Mouse (Mus musculus): ENCODE data around the gene Cd83. TPM values are rescaled to one million over a fixed set of nuclear protein-coding genes. Genes with fewer than 3 reads are reported as not detected.

The Cd83 gene
- polyA plus RNA-seq, 1 experiment from 2014 or later, result 15.1 TPM

- ATAC-seq (ENCODE audit: borderline replicate concordance, extremely low read depth, low FRiP score, low TSS enrichment), result no peak
- H3K4me3 ChIP-seq, result no peak overlapping the region
- H3K9me3 ChIP-seq, result no peaks in the 10 kb centered on the region
- H3K4me1 ChIP-seq, result no peaks in the 10 kb centered on the region
- no peak overlapping the region for H3K4me2 ChIP-seq
- H3K27ac ChIP-seq, result no peak overlapping the region
- no peaks in the 10 kb centered on the region for H3K36me3 ChIP-seq
- 54% methylated on average over 7 of the region's 7 CpGs for WGBS
- no peaks in the 10 kb centered on the region for H3K27me3 ChIP-seq
- no peak overlapping the region for H3K9ac ChIP-seq
Measured at GRCm38 (mm10) chr13:43818307-43819019, 33.9 kb downstream of the Cd83 start.

- no peak overlapping the region for H3K9ac ChIP-seq
- no peaks in the 10 kb centered on the region for H3K27me3 ChIP-seq
Measured at GRCm38 (mm10) chr13:43819020-43819310, 34.4 kb downstream of the Cd83 start.

GRCm38 (mm10) chr13:43820071-43820470, 35.5 kb downstream of the Cd83 start:
- no peak overlapping the region for H3K9ac ChIP-seq
- no peak overlapping the region for H3K4me2 ChIP-seq
- H3K4me3 ChIP-seq, result no peak overlapping the region
- ATAC-seq (ENCODE audit: borderline replicate concordance, extremely low read depth, low FRiP score, low TSS enrichment), result no peak
- H3K27me3 ChIP-seq, result no peaks in the 10 kb centered on the region
- no peaks in the 10 kb centered on the region for H3K9me3 ChIP-seq
- 79% methylated on average over 8 of the region's 8 CpGs for WGBS
- no peaks in the 10 kb centered on the region for H3K4me1 ChIP-seq
- H3K27ac ChIP-seq, result no peak overlapping the region
- H3K36me3 ChIP-seq, result no peaks in the 10 kb centered on the region

More at GRCm38 (mm10) chr13:43819020-43819310, 34.4 kb downstream of the Cd83 start:
- no peak for ATAC-seq (ENCODE audit: borderline replicate concordance, extremely low read depth, low FRiP score, low TSS enrichment)
- Histone ChIP-seq H3K4me3 (no peak overlapping the region), H3K36me3 (no peaks in the 10 kb centered on the region), H3K27ac (no peak overlapping the region), H3K9me3 (no peaks in the 10 kb centered on the region), H3K4me2 (no peak overlapping the region), H3K4me1 (no peaks in the 10 kb centered on the region)
- 82% methylated on average over 6 of the region's 6 CpGs for WGBS

GRCm38 (mm10) chr13:43822306-43822705, 37.7 kb downstream of the Cd83 start:
- WGBS, result 76% methylated on average over 4 of the region's 4 CpGs
- H3K27ac ChIP-seq, result no peak overlapping the region
- H3K4me3 ChIP-seq, result no peak overlapping the region
- H3K36me3 ChIP-seq, result no peaks in the 10 kb centered on the region
- no peak for ATAC-seq (ENCODE audit: borderline replicate concordance, extremely low read depth, low FRiP score, low TSS enrichment)
- no peaks in the 10 kb centered on the region for H3K4me1 ChIP-seq
- H3K27me3 ChIP-seq, result no peaks in the 10 kb centered on the region
- no peak overlapping the region for H3K4me2 ChIP-seq
- H3K9ac ChIP-seq, result no peak overlapping the region
- H3K9me3 ChIP-seq, result no peaks in the 10 kb centered on the region

GRCm38 (mm10) chr13:43828648-43829047, 44.1 kb downstream of the Cd83 start:
- Histone ChIP-seq H3K9me3 (no peaks in the 10 kb centered on the region), H3K9ac (no peak overlapping the region), H3K4me1 (no peaks in the 10 kb centered on the region), H3K36me3 (no peaks in the 10 kb centered on the region), H3K4me2 (no peak overlapping the region), H3K27ac (no peak overlapping the region), H3K27me3 (no peaks in the 10 kb centered on the region), H3K4me3 (no peak overlapping the region)
- WGBS, result 48% methylated on average over 5 of the region's 5 CpGs
- no peak for ATAC-seq (ENCODE audit: borderline replicate concordance, extremely low read depth, low FRiP score, low TSS enrichment)

- Histone ChIP-seq H3K27me3 (no peaks in the 10 kb centered on the region), H3K4me1 (no peaks in the 10 kb centered on the region), H3K27ac (no peak overlapping the region), H3K9ac (no peak overlapping the region), H3K36me3 (no peaks in the 10 kb centered on the region), H3K4me3 (no peak overlapping the region), H3K9me3 (no peaks in the 10 kb centered on the region), H3K4me2 (no peak overlapping the region)
- no peak for ATAC-seq (ENCODE audit: borderline replicate concordance, extremely low read depth, low FRiP score, low TSS enrichment)
- 69% methylated on average over 8 of the region's 8 CpGs for WGBS
Measured at GRCm38 (mm10) chr13:43830892-43831673, 46.5 kb downstream of the Cd83 start.

- no peak overlapping the region for H3K9ac ChIP-seq
- 44% methylated on average over 7 of the region's 7 CpGs for WGBS
- no peak overlapping the region for H3K27ac ChIP-seq
- no peak for ATAC-seq (ENCODE audit: borderline replicate concordance, extremely low read depth, low FRiP score, low TSS enrichment)
- no peak overlapping the region for H3K4me3 ChIP-seq
- no peaks in the 10 kb centered on the region for H3K9me3 ChIP-seq
- no peaks in the 10 kb centered on the region for H3K27me3 ChIP-seq
- H3K4me2 ChIP-seq, result no peak overlapping the region
- H3K4me1 ChIP-seq, result no peaks in the 10 kb centered on the region
- no peaks in the 10 kb centered on the region for H3K36me3 ChIP-seq
Measured at GRCm38 (mm10) chr13:43832731-43833130, 48.2 kb downstream of the Cd83 start.

GRCm38 (mm10) chr13:43836376-43836775, 51.8 kb downstream of the Cd83 start:
- 35% methylated on average over 8 of the region's 8 CpGs for WGBS
- Histone ChIP-seq H3K4me3 (no peak overlapping the region), H3K27ac (no peak overlapping the region), H3K27me3 (no peaks in the 10 kb centered on the region), H3K36me3 (no peaks in the 10 kb centered on the region), H3K4me2 (no peak overlapping the region), H3K9me3 (no peaks in the 10 kb centered on the region), H3K4me1 (no peaks in the 10 kb centered on the region), H3K9ac (no peak overlapping the region)
- no peak for ATAC-seq (ENCODE audit: borderline replicate concordance, extremely low read depth, low FRiP score, low TSS enrichment)

- Histone ChIP-seq H3K4me2 (no peak overlapping the region), H3K36me3 (no peaks in the 10 kb centered on the region), H3K4me1 (no peaks in the 10 kb centered on the region), H3K9me3 (no peaks in the 10 kb centered on the region), H3K27ac (no peak overlapping the region), H3K4me3 (no peak overlapping the region), H3K27me3 (no peaks in the 10 kb centered on the region), H3K9ac (no peak overlapping the region)
- 55% methylated on average over 4 of the region's 4 CpGs for WGBS
- ATAC-seq (ENCODE audit: borderline replicate concordance, extremely low read depth, low FRiP score, low TSS enrichment), result no peak
Measured at GRCm38 (mm10) chr13:43837812-43838211, 53.2 kb downstream of the Cd83 start.

GRCm38 (mm10) chr13:43845151-43845550, 60.6 kb downstream of the Cd83 start:
- no peaks in the 10 kb centered on the region for H3K4me1 ChIP-seq
- no peak overlapping the region for H3K9ac ChIP-seq
- WGBS, result 77% methylated on average over 5 of the region's 5 CpGs
- H3K27ac ChIP-seq, result no peak overlapping the region
- no peaks in the 10 kb centered on the region for H3K27me3 ChIP-seq
- ATAC-seq (ENCODE audit: borderline replicate concordance, extremely low read depth, low FRiP score, low TSS enrichment), result no peak
- H3K36me3 ChIP-seq, result no peaks in the 10 kb centered on the region
- no peaks in the 10 kb centered on the region for H3K9me3 ChIP-seq
- no peak overlapping the region for H3K4me2 ChIP-seq
- H3K4me3 ChIP-seq, result no peak overlapping the region

- Histone ChIP-seq H3K4me2 (no peak overlapping the region), H3K27me3 (no peaks in the 10 kb centered on the region), H3K4me3 (no peak overlapping the region), H3K36me3 (no peaks in the 10 kb centered on the region), H3K27ac (no peak overlapping the region), H3K4me1 (no peaks in the 10 kb centered on the region), H3K9ac (no peak overlapping the region), H3K9me3 (no peaks in the 10 kb centered on the region)
- no peak for ATAC-seq (ENCODE audit: borderline replicate concordance, extremely low read depth, low FRiP score, low TSS enrichment)
- WGBS, result 83% methylated on average over 7 of the region's 7 CpGs
Measured at GRCm38 (mm10) chr13:43847186-43847585, 62.6 kb downstream of the Cd83 start.

- Histone ChIP-seq H3K27me3 (no peaks in the 10 kb centered on the region), H3K36me3 (no peaks in the 10 kb centered on the region), H3K4me2 (no peak overlapping the region), H3K27ac (no peak overlapping the region), H3K4me3 (no peak overlapping the region), H3K4me1 (no peaks in the 10 kb centered on the region), H3K9me3 (no peaks in the 10 kb centered on the region), H3K9ac (no peak overlapping the region)
- ATAC-seq (ENCODE audit: borderline replicate concordance, extremely low read depth, low FRiP score, low TSS enrichment), result no peak
- WGBS, result 36% methylated on average over 4 of the region's 4 CpGs
Measured at GRCm38 (mm10) chr13:43849816-43850215, 65.2 kb downstream of the Cd83 start.
